Mouse (Mus musculus) left cerebral cortex, postnatal 25 days (tissue): Measurements from ENCODE around the gene Pdcd5. TPM values are rescaled to one million over a fixed set of nuclear protein-coding genes. Genes with fewer than 3 reads are reported as not detected.
A peak's percentile ranks its signal among the peaks of the same experiment; 100 is the strongest.

ENCODE experiments used
- DNase-seq, 2 experiments: peaks; one replicate each; pipeline ENCODE4 v3.0.0; 2022; ENCODE audit warnings: low spot score in 2 of 2, mixed read lengths in 1 of 2
- intact Hi-C: fragments of 180-260 bp; cut with DNase I; formaldehyde crosslinking; loops from one replicate; pipeline ENCODE4 v1.15.1; 2025
- total RNA-seq, 2 experiments: library from RNA; stranded (reverse); gene quantifications; 2 replicates each; pipeline ENCODE4 v1.2.3; 2021

Pdcd5 gene
- total RNA-seq, 2 experiments from 2014 or later: 67.3 to 72.0 TPM

DNA sequence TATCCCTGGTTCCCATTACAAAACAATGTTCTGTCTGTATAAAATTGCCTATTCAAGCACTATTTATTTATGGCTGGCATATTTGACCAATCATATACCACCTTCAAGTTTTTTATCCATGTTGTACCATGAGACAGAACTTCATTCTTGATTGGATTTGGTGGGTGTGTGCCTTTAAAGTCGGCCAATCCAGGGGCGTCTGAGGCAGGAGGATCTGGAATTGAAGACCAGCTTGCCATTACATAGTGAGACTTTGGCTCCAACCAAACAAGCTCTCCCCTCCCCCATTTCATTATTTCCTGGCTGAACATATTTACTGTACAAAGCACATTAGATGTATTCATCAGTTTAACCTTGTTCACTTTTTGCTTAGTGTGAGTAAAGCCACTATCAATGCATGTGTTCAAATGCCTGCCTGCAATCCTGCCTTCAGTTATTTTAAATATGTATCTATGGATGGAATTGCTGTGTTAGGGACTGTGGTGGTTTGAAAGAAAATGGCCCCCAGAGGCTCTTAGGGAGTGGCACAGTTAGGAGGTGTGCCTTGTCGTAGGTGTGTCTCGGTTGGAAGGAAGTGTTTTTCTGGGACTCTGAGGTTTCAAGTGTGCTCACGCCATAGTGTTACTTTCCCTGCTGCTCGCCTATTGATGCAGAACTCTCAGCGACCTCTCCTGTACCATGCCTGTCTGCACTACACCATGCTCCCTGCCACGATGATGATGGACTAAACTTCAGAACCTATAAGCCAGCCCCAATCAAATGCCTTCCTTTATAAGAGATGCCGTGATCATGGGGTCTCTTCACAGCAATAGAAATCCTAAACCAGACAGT lies 1.1 kb upstream of the Pdcd5 start:
- DNase-seq: no peak
- intact Hi-C loops: no loop called here

- intact Hi-C loops: no loop called here
- no peak for DNase-seq
Observed at GRCm38 (mm10) chr7:35646317-35647081, 822 bp downstream of the Pdcd5 start.

DNA sequence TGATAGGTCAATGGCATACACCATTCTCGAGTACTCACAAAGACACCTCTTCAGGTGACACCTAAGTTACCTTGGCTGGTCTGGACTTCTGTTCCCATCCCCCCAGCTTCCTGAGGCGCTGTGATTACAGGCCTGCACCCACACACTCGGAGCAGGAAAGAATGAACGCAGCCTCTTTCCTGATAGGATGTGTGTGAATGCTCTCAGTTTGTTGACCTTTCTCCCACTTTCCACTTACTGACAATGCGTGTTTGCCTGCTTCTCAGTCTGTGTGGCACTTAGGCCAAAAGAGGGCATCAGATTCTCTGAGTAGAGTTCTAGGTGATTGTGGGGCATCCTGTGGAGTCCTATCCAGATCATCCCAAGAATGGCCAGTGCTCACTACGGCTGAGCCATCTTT lies 7.2 kb downstream of the Pdcd5 start:
- DNase-seq: no peak
- intact Hi-C loops: no loop called here

GRCm38 (mm10) chr7:35636874-35637273 lies 10.4 kb downstream of the Pdcd5 start:
- intact Hi-C loops: loop anchor here (2.0 to 10.0 kb wide), 2 partner anchors 82 to 212 kb away; no protein-coding TSS in a partner anchor
- DNase-seq: peak in 1 of 2 experiments; percentile 72

DNA sequence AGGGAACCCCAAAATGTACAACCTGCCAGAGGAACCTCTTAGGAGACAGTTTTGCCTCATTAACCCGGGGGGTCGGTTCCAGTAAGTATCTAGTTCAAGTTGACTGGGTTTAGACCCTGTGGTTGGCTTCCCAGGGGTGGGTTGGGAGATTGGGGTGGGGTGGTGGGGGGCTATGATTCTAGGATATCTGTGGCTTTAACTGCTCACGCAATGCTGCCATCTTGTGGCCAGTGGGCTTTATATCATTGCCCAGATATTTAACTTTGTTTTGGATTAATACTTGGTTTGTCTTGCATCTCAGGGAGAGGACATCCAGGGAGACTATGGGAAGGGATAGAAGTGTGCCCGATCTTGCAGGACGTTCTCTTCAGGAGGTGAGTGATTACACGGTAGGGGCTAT lies 11.1 kb downstream of the Pdcd5 start:
- peak in 1 of 2 experiments; percentile 36 for DNase-seq
- intact Hi-C loops: loop anchor here (2.0 to 10.0 kb wide), 2 partner anchors 81 to 211 kb away; no protein-coding TSS in a partner anchor

GRCm38 (mm10) chr7:35628496-35628895 lies 18.8 kb downstream of the Pdcd5 start:
- intact Hi-C loops: no loop called here

DNA sequence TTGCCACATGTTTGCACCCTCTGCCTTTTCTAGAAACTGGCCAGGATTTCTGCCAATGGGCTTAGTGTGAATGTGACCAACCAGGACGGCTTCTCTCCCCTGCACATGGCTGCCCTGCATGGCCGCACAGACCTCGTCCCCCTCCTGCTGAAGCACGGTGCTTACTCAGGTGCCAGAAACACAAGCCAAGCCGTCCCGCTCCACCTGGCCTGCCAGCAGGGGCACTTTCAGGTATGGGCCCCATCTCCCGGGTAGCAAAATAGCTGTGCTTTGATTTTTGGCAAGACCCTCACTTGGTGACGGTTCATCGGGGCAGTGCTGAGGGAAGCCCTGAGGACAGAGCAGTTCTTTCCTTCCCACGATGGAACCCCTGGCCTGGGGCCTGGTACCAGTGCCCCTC lies 19.9 kb downstream of the Pdcd5 start:
- no peak for DNase-seq
- intact Hi-C loops: no loop called here

More at GRCm38 (mm10) chr7:35628496-35628895, 18.8 kb downstream of the Pdcd5 start:
- no peak for DNase-seq

- DNase-seq: no peak
- intact Hi-C loops: no loop called here
Observed at GRCm38 (mm10) chr7:35626038-35626437, 21.3 kb downstream of the Pdcd5 start.

DNA sequence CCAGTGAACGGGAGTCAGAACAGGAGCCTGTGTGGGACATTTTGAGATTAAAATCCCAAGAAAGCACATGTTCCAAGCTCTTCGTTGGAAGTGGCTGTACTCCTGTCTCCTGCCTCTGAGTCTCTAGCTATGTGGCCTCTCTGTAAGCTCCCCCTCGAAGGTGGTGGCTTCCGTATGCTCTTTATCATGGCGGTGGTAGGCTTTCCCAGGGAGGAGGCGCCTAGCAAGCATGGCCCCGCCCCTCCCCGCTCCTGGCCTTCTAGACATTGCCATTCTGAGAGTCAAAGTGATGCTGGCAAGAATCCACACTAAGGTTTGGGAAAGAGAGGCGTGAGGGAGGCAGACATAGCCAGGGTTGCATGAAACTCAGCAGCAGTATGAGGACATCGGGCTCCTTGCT lies 24.7 kb downstream of the Pdcd5 start:
- no peak for DNase-seq
- intact Hi-C loops: no loop called here

DNA sequence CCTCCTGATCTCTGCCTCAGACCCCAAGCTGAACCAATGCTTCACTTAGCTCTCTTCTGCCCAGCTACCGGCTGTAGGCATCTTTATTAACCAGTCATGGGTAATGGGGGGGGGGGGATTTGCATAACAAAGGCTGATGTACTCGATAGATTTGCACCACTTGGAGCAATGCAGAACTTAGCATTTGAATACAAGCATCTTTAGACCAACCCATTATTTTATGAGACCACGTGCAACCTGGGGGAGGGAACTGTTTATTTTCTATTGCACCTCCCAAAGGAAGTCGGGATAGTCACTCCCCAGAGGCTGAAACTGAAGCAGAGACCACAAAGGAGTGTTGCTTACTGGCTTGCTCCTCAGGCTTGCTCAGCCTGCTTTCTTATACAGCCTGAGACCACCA lies 29.8 kb downstream of the Pdcd5 start:
- DNase-seq: no peak
- intact Hi-C loops: no loop called here

DNA sequence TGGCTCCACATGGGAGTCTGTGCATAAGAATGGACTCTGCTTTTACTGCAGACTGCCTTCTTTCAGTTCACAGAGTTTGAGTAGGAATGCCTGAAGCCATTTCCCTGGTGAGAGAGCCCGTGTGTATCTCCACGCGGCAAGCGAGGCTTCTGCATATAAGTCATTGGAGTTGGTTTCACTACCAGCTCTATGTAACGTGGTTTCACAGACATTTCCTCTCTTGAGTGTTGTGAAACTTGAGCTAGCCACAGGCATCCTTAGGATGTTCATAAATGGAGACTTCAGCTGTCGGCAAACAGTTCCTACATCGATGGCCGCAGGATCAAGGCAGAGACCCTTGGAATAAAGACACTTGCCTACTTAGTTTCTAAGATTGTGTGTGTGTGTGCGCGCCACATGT lies 38.1 kb downstream of the Pdcd5 start:
- intact Hi-C loops: no loop called here
- no peak for DNase-seq

GRCm38 (mm10) chr7:35606816-35607215 lies 40.5 kb downstream of the Pdcd5 start:
- intact Hi-C loops: no loop called here
- no peak for DNase-seq

- intact Hi-C loops: no loop called here
- DNase-seq: no peak
Observed at GRCm38 (mm10) chr7:35602766-35603165, 44.6 kb downstream of the Pdcd5 start.

DNA sequence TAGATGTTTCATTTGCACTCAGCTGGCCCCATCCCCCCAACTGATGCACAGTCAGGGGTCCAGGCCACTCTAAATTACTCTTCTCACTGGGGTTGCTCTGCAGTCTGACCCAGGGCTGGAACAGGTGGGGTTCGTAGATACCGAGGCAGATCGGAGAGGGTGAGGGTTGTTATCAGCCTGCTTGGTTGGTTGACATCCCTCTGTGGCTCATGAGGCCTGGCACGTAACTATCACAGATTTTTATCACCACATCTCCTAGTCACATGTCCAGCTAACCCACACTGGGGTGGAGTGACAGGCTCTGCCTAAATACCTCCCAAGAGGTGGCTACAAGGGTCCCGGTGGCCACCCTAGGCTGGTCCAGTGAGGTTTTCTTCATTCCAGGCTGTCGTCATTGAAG lies 46.2 kb downstream of the Pdcd5 start:
- intact Hi-C loops: no loop called here
- DNase-seq: no peak

DNA sequence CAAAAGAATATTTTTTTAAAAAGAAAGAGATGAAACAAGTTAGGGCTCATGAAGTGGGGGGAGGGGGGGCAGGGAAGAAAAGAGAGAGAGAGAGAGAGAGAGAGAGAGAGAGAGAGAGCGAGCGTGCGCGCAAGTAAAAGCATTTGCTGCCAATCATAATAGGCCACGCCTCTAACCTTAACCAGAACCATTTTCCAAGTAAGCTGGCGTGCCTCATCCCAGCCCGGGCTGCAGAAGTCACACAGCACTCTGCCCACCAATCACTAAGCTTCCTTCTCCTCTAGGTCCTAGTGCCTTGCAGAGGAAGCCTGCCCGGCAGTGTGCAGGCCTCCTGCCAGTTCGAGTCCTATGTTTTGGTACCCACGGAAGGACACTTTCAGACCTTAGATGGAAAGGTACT lies 47.3 kb downstream of the Pdcd5 start:
- DNase-seq: no peak
- intact Hi-C loops: no loop called here

- peak in 1 of 2 experiments; percentile 80 for DNase-seq
- intact Hi-C loops: no loop called here
Observed at GRCm38 (mm10) chr7:35599492-35599891, 47.8 kb downstream of the Pdcd5 start.

DNA sequence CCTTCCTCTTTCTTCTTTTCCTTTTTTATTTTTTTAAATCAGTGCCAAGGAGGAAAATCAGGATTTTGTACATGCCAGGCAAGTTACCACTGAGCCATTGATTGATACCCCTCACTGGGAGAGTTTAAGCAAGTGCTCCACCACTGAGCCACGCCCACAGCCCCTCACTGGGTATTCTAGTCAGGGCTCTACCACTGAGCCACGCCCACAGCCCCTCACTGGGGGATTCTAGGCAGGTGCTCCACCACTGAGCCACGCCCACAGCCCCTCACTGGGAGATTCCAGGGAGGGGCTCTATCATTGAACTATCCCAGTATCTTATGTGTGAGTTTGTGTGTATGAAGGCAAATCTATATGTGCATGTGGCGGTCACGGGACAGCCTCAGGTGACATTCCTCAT lies 53.0 kb downstream of the Pdcd5 start:
- DNase-seq: no peak
- intact Hi-C loops: no loop called here
